Mouse (Mus musculus) testis, adult 2 months (tissue): ENCODE measurements around the gene E2f6.

ENCODE experiments used
- CTCF ChIP-seq: fragments of 200-500 bp; IDR thresholded peaks from 2 replicates; pipeline ENCODE4 v1.5.1; 2012; ENCODE audit warnings: low read depth, mild to moderate bottlenecking, inconsistent platforms, low read length, moderate library complexity; ENCODE audit not compliant: control insufficient read depth, insufficient read depth, insufficient replicate concordance
- POLR2A ChIP-seq: fragments of 200-500 bp; IDR thresholded peaks from 2 replicates; pipeline ENCODE4 v1.6.1; 2012; ENCODE audit warnings: low read depth, mild to moderate bottlenecking, inconsistent platforms, low read length, moderate library complexity; ENCODE audit not compliant: control insufficient read depth

- TF ChIP-seq CTCF (no peak), POLR2A (no peak)
These were observed 56.5 kb downstream of the E2f6 start for GRCm38 (mm10) chr12:16867306-16867705.
